Mouse (Mus musculus) neural tube, embryonic 13.5 days (tissue): ENCODE measurements around the gene Klf6. TPM values are rescaled to one million over a fixed set of nuclear protein-coding genes. Genes with fewer than 3 reads are reported as not detected.

Experiments
- ATAC-seq: fragments of 200-750 bp; cut with Nextera tagmentation; 2 replicates; pipeline ENCODE4 v1.8.0; 2017; ENCODE audit warnings: low read depth, mild to moderate bottlenecking, moderate TSS enrichment, moderate library complexity
- H3K27ac ChIP-seq: fragments of 300-500 bp; sonication (generic); replicated peaks from 2 replicates; pipeline ENCODE4 v1.5.1; 2015; ENCODE audit warnings: moderate library complexity, mild to moderate bottlenecking, inconsistent platforms
- H3K27me3 ChIP-seq: fragments of 300-500 bp; sonication (generic); 2 replicates; pipeline ENCODE4 v1.6.1; 2015; ENCODE audit warnings: mild to moderate bottlenecking, inconsistent platforms
- H3K36me3 ChIP-seq: fragments of 300-500 bp; sonication (generic); 2 replicates; pipeline ENCODE4 v1.6.1; 2015; ENCODE audit warnings: mild to moderate bottlenecking, inconsistent platforms
- H3K4me1 ChIP-seq: fragments of 300-500 bp; sonication (generic); replicated peaks from 2 replicates; pipeline ENCODE4 v1.6.1; 2015; ENCODE audit warnings: inconsistent platforms
- H3K4me2 ChIP-seq: fragments of 300-500 bp; sonication (generic); 2 replicates; pipeline ENCODE4 v1.6.1; 2015; ENCODE audit warnings: inconsistent platforms, mild to moderate bottlenecking, moderate library complexity
- H3K4me3 ChIP-seq: fragments of 300-500 bp; sonication (generic); 2 replicates; pipeline ENCODE4 v1.5.1; 2015; ENCODE audit warnings: mild to moderate bottlenecking, inconsistent platforms
- H3K9ac ChIP-seq: fragments of 300-500 bp; sonication (generic); 2 replicates; pipeline ENCODE4 v1.6.1; 2015; ENCODE audit warnings: moderate library complexity, mild to moderate bottlenecking, inconsistent platforms
- H3K9me3 ChIP-seq: fragments of 300-500 bp; sonication (generic); 2 replicates; pipeline ENCODE4 v1.6.1; 2016; ENCODE audit warnings: inconsistent platforms
- WGBS: fragments of 180-500 bp; shearing (Covaris S2); methylation state at CpG from one replicate; pipeline ENCODE4 v1.1.7; 2015; 5-methylcytosine and 5-hydroxymethylcytosine counted together
- polyA plus RNA-seq: library from polyadenylated mRNA; unstranded; fragments of >200 nt; fragmentation: Nextera tagmentation; extraction: Ambion mirVana; gene quantifications from 2 replicates; pipeline ENCODE4 v1.2.1, GENCODE M21; 2015

Gene Klf6
- polyA plus RNA-seq, 1 experiment from 2014 or later = 71.2 TPM

- WGBS = 73% methylated on average over 2 of the region's 2 CpGs
- ATAC-seq = no peak
- no peaks in the 10 kb centered on the region for H3K4me1 ChIP-seq
- H3K27me3 ChIP-seq = no peaks in the 10 kb centered on the region
- H3K9ac ChIP-seq = no peak overlapping the region
- H3K4me3 ChIP-seq = no peak overlapping the region
- H3K36me3 ChIP-seq = no peaks in the 10 kb centered on the region
- H3K9me3 ChIP-seq = no peaks in the 10 kb centered on the region
- no peak overlapping the region for H3K4me2 ChIP-seq
- H3K27ac ChIP-seq = no peak overlapping the region
Observed at GRCm38 (mm10) chr13:5843829-5844228, 17.5 kb upstream of the Klf6 start.

GRCm38 (mm10) chr13:5844338-5844737, 16.9 kb upstream of the Klf6 start:
- ATAC-seq = no peak
- no peaks in the 10 kb centered on the region for H3K27me3 ChIP-seq
- WGBS = 94% methylated on average over 5 of the region's 5 CpGs
- H3K4me3 ChIP-seq = no peak overlapping the region
- H3K4me2 ChIP-seq = no peak overlapping the region
- H3K9me3 ChIP-seq = no peaks in the 10 kb centered on the region
- no peaks in the 10 kb centered on the region for H3K36me3 ChIP-seq
- no peak overlapping the region for H3K9ac ChIP-seq
- H3K4me1 ChIP-seq = no peaks in the 10 kb centered on the region
- no peak overlapping the region for H3K27ac ChIP-seq

GRCm38 (mm10) chr13:5845161-5845590, 16.1 kb upstream of the Klf6 start:
- H3K4me3 ChIP-seq = no peak overlapping the region
- no peak overlapping the region for H3K27ac ChIP-seq
- H3K36me3 ChIP-seq = no peaks in the 10 kb centered on the region
- H3K4me1 ChIP-seq = no peaks in the 10 kb centered on the region
- H3K4me2 ChIP-seq = no peak overlapping the region; the same call in 1 of the 2 replicates
- whole genome bisulfite sequencing = 56% methylated on average over 10 of the region's 10 CpGs
- no peak overlapping the region for H3K9ac ChIP-seq
- no peaks in the 10 kb centered on the region for H3K27me3 ChIP-seq
- no peaks in the 10 kb centered on the region for H3K9me3 ChIP-seq
- ATAC-seq = no peak

GRCm38 (mm10) chr13:5845605-5846004, 15.7 kb upstream of the Klf6 start:
- no peak for ATAC-seq
- H3K9me3 ChIP-seq = no peaks in the 10 kb centered on the region
- 73% methylated on average over 5 of the region's 5 CpGs for WGBS

GRCm38 (mm10) chr13:5846860-5847259, 14.4 kb upstream of the Klf6 start:
- Histone ChIP-seq H3K9me3 (no peaks in the 10 kb centered on the region), H3K4me2 (no peak overlapping the region), H3K4me3 (no peak overlapping the region), H3K9ac (no peak overlapping the region), H3K4me1 (no peaks in the 10 kb centered on the region), H3K27me3 (no peaks in the 10 kb centered on the region), H3K36me3 (no peaks in the 10 kb centered on the region), H3K27ac (no peak overlapping the region)
- WGBS = 87% methylated on average over 4 of the region's 4 CpGs
- no peak for ATAC-seq

More at GRCm38 (mm10) chr13:5845605-5846004, 15.7 kb upstream of the Klf6 start:
- Histone ChIP-seq H3K36me3 (no peaks in the 10 kb centered on the region), H3K4me1 (no peaks in the 10 kb centered on the region), H3K4me3 (no peak overlapping the region), H3K27ac (no peak overlapping the region), H3K9ac (no peak overlapping the region), H3K27me3 (no peaks in the 10 kb centered on the region), H3K4me2 (no peak overlapping the region; the same call in 1 of the 2 replicates)

- 76% methylated on average over 2 of the region's 2 CpGs for WGBS
Observed at GRCm38 (mm10) chr13:5847736-5848135, 13.5 kb upstream of the Klf6 start.

GRCm38 (mm10) chr13:5860651-5861156, 578 bp upstream of the Klf6 start:
- under 1% methylated on average over 27 of the region's 27 CpGs for WGBS
- Histone ChIP-seq H3K9me3 (no peaks in the 10 kb centered on the region), H3K27ac (peak overlapping the region; percentile 100), H3K36me3 (peaks cover 12% of the 10 kb centered on the region), H3K4me3 (peak overlapping the region; percentile 65), H3K9ac (peak overlapping the region; percentile 94), H3K4me2 (peak overlapping the region; percentile 70), H3K4me1 (peaks cover 22% of the 10 kb centered on the region), H3K27me3 (no peaks in the 10 kb centered on the region)
- ATAC-seq = peak; percentile 64

More at GRCm38 (mm10) chr13:5847736-5848135, 13.5 kb upstream of the Klf6 start:
- Histone ChIP-seq H3K36me3 (no peaks in the 10 kb centered on the region), H3K27ac (no peak overlapping the region), H3K4me1 (no peaks in the 10 kb centered on the region), H3K4me3 (no peak overlapping the region), H3K4me2 (no peak overlapping the region), H3K9ac (no peak overlapping the region), H3K9me3 (no peaks in the 10 kb centered on the region), H3K27me3 (no peaks in the 10 kb centered on the region)
- ATAC-seq = no peak

GRCm38 (mm10) chr13:5862003-5862625, 832 bp downstream of the Klf6 start:
- peak overlapping the region; percentile 65 for H3K4me3 ChIP-seq
- ATAC-seq = peak; percentile 0; the same call in 1 of the 2 replicates
- H3K4me1 ChIP-seq = peaks cover 34% of the 10 kb centered on the region
- no peaks in the 10 kb centered on the region for H3K9me3 ChIP-seq
- no peaks in the 10 kb centered on the region for H3K27me3 ChIP-seq
- H3K36me3 ChIP-seq = peaks cover 26% of the 10 kb centered on the region
- H3K27ac ChIP-seq = peak overlapping the region; percentile 95
- H3K4me2 ChIP-seq = peak overlapping the region; percentile 69
- WGBS = under 1% methylated on average over 20 of the region's 20 CpGs
- peak overlapping the region; percentile 83 for H3K9ac ChIP-seq

- H3K36me3 ChIP-seq = peaks cover 33% of the 10 kb centered on the region
- H3K27me3 ChIP-seq = no peaks in the 10 kb centered on the region
- H3K4me1 ChIP-seq = peaks cover 34% of the 10 kb centered on the region
- peak overlapping the region; percentile 65 for H3K4me3 ChIP-seq
- no peaks in the 10 kb centered on the region for H3K9me3 ChIP-seq
- H3K4me2 ChIP-seq = peak overlapping the region; percentile 69
- H3K27ac ChIP-seq = peak overlapping the region; percentile 95
- 5% methylated on average over 16 of the region's 16 CpGs for WGBS
- H3K9ac ChIP-seq = peak overlapping the region; percentile 83
- ATAC-seq = no peak
Observed at GRCm38 (mm10) chr13:5862626-5863407, 1.5 kb downstream of the Klf6 start.

GRCm38 (mm10) chr13:5863408-5863891, 2.2 kb downstream of the Klf6 start:
- ATAC-seq = no peak
- Histone ChIP-seq H3K9ac (peak overlapping the region; percentile 83), H3K4me2 (peak overlapping the region; percentile 69), H3K9me3 (no peaks in the 10 kb centered on the region), H3K27ac (peak overlapping the region; percentile 95), H3K4me1 (peaks cover 34% of the 10 kb centered on the region), H3K4me3 (peak overlapping the region; percentile 65), H3K27me3 (no peaks in the 10 kb centered on the region), H3K36me3 (peaks cover 39% of the 10 kb centered on the region)
- WGBS = 3% methylated on average over 5 of the region's 5 CpGs

- Histone ChIP-seq H3K9me3 (no peaks in the 10 kb centered on the region), H3K4me2 (peak overlapping the region; percentile 69), H3K36me3 (peaks cover 42% of the 10 kb centered on the region), H3K27me3 (no peaks in the 10 kb centered on the region), H3K27ac (peak overlapping the region; percentile 71), H3K4me1 (peaks cover 34% of the 10 kb centered on the region), H3K9ac (peak overlapping the region; percentile 83), H3K4me3 (peak overlapping the region; percentile 65)
- WGBS = 48% methylated on average over 10 of the region's 10 CpGs
- ATAC-seq = no peak
Observed at GRCm38 (mm10) chr13:5864265-5865097, 3.2 kb downstream of the Klf6 start.
